ENCODE assay signal across 8 mouse cellular contexts in genomic region chr6:88758568-88759522, GRCm38 (mm10). TPM values are rescaled to one million over a fixed set of nuclear protein-coding genes. Genes with fewer than 3 reads are reported as not detected.
DNase-seq lines count a peak whose midpoint lies in the region; ATAC-seq and TF ChIP-seq lines count a peak whose summit lies in the region.

No protein-coding gene starts in this region.

- peak; percentile 12 for TF ChIP-seq CTCF in gastrocnemius, adult 2 months (IDR thresholded peaks at IDR 0.05)

- ATAC-seq in erythroid progenitor cell, adult 5-6 weeks (replicated peaks; ENCODE audit: low FRiP score, poor library complexity, severe bottlenecking), result peak; percentile 77
- ATAC-seq in megakaryocyte progenitor cell, adult 5-6 weeks (replicated peaks; ENCODE audit: poor library complexity), result peak; percentile 59

- H3K4me3 ChIP-seq in gastrocnemius, adult 2 months, result peak overlapping the region; percentile 55

- H3K27ac ChIP-seq in gastrocnemius, adult 2 months, result peak overlapping the region; percentile 89

- intact Hi-C loops in gastrocnemius, adult 2 months (cut with DNase I), result loop anchor here (2.0 kb wide), 1 partner anchor 34 kb away; the partner anchor contains the start of gene Mgll

- peak; percentile 69 for DNase-seq in gastrocnemius, adult 2 months
- no peak for DNase-seq in gastrocnemius, postnatal 10 days
- peak; percentile 44 for DNase-seq in kidney, postnatal 14 days
- DNase-seq in urinary bladder, adult 2 months (ENCODE audit: low spot score), result no peak
- DNase-seq in frontal cortex, adult 2 months (ENCODE audit: extremely low spot score in 1 of 2, low spot score in 1 of 2), result no peak
- no peak for DNase-seq in layer of hippocampus, postnatal 36 days

RNA-seq across cellular contexts. Expression of gene Mgll, which starts 34.6 kb away (rescaled TPM):
- total RNA-seq in gastrocnemius, adult 2 months (2021), result 10 to 100 TPM; 22.5 to 46.8 TPM
- 10 to 100 TPM; 66.8 to 73.4 TPM for total RNA-seq in gastrocnemius, postnatal 10 days (2021)
- 114 and 119 TPM in 2 replicates for total RNA-seq in erythroid progenitor cell, adult 5-6 weeks (2015; ENCODE audit: low replicate concordance)
- 92.5 and 112 TPM in 2 replicates for total RNA-seq in erythroid progenitor cell, adult 5-6 weeks (2017; ENCODE audit: low replicate concordance)
- 1.7 and 1.9 TPM in 2 replicates for total RNA-seq in megakaryocyte progenitor cell, adult 5-6 weeks (2015)
- 1.6 and 2.7 TPM in 2 replicates for total RNA-seq in megakaryocyte progenitor cell, adult 5-6 weeks (2017)
- polyA plus RNA-seq in urinary bladder, adult 2 months (2012; rRNA removed), result 66.3 and 69.7 TPM in 2 replicates
- 167 and 189 TPM in 2 replicates for polyA plus RNA-seq in frontal cortex, adult 2 months (2012; rRNA removed)
- 100 to 1,000 TPM; 178 to 181 TPM for total RNA-seq in layer of hippocampus, postnatal 36 days (2021)

Comparison
In these comparisons a context has a peak if more than half of its experiments do, and no peak if none do; other contexts are left out.
1. DNase-seq: peak in gastrocnemius, adult 2 months (single experiment) and kidney, postnatal 14 days (single experiment); none in gastrocnemius, postnatal 10 days (single experiment), urinary bladder, adult 2 months (single experiment), frontal cortex, adult 2 months (0 of 2) and layer of hippocampus, postnatal 36 days (0 of 2).
2. RNA of gene Mgll, which starts 34.6 kb away (total RNA-seq): 178 to 181 TPM in layer of hippocampus, postnatal 36 days, 92.5 to 119 TPM in erythroid progenitor cell, adult 5-6 weeks, 66.8 to 73.4 TPM in gastrocnemius, postnatal 10 days and 22.5 to 46.8 TPM in gastrocnemius, adult 2 months; 1.6 to 2.7 TPM in megakaryocyte progenitor cell, adult 5-6 weeks; every median in the first group is over 4 times any median in the second.